Mouse (Mus musculus) forebrain, embryonic 13.5 days (tissue): ENCODE measurements around the gene Kcnk4. TPM values are rescaled to one million over a fixed set of nuclear protein-coding genes. Genes with fewer than 3 reads are reported as not detected.
A peak's percentile ranks its signal among the peaks of the same experiment; 100 is the strongest.

ENCODE experiments used
- ATAC-seq: fragments of 200-750 bp; cut with Nextera tagmentation; 2 replicates; pipeline ENCODE4 v1.8.0; 2017
- H3K27ac ChIP-seq: fragments of 300-500 bp; sonication (generic); 2 replicates; pipeline ENCODE4 v1.5.1; 2015; ENCODE audit warnings: inconsistent platforms, mild to moderate bottlenecking, moderate library complexity
- H3K27me3 ChIP-seq: fragments of 300-500 bp; sonication (generic); 2 replicates; pipeline ENCODE4 v1.6.1; 2015; ENCODE audit warnings: mild to moderate bottlenecking, inconsistent platforms
- H3K36me3 ChIP-seq: fragments of 300-500 bp; sonication (generic); 2 replicates; pipeline ENCODE4 v1.6.1; 2015; ENCODE audit warnings: mild to moderate bottlenecking, inconsistent platforms; ENCODE audit not compliant: poor library complexity, severe bottlenecking
- H3K4me1 ChIP-seq: fragments of 300-500 bp; sonication (generic); 2 replicates; pipeline ENCODE4 v1.6.1; 2015; ENCODE audit warnings: inconsistent platforms
- H3K4me2 ChIP-seq: fragments of 300-500 bp; sonication (generic); 2 replicates; pipeline ENCODE4 v1.6.1; 2015; ENCODE audit warnings: inconsistent platforms, mild to moderate bottlenecking, moderate library complexity
- H3K4me3 ChIP-seq: fragments of 300-500 bp; sonication (generic); 2 replicates; pipeline ENCODE4 v1.5.1; 2015; ENCODE audit warnings: mild to moderate bottlenecking, inconsistent platforms
- H3K9ac ChIP-seq: fragments of 300-500 bp; sonication (generic); 2 replicates; pipeline ENCODE4 v1.6.1; 2015; ENCODE audit warnings: mild to moderate bottlenecking, inconsistent platforms
- H3K9me3 ChIP-seq: fragments of 300-500 bp; sonication (generic); replicated peaks from 2 replicates; pipeline ENCODE4 v1.6.1; 2016; ENCODE audit warnings: inconsistent platforms
- WGBS: fragments of 180-500 bp; shearing (Covaris S2); methylation state at CpG from one replicate; pipeline ENCODE4 v1.1.7; 2015; 5-methylcytosine and 5-hydroxymethylcytosine counted together
- polyA plus RNA-seq: library from polyadenylated mRNA; unstranded; fragments of >200 nt; fragmentation: Nextera tagmentation; extraction: Ambion mirVana; gene quantifications from 2 replicates; pipeline ENCODE4 v1.2.1, GENCODE M21; 2015

The Kcnk4 gene
- polyA plus RNA-seq, 1 experiment from 2014 or later = not detected

- Histone ChIP-seq H3K4me1 (peaks cover 43% of the 10 kb centered on the region), H3K4me2 (peak within 1 kb of the TSS; percentile 99), H3K4me3 (peak within 1 kb of the TSS; percentile 86), H3K27ac (peak within 1 kb of the TSS; percentile 90), H3K36me3 (peaks cover 10% of the 10 kb centered on the region), H3K27me3 (peaks cover 4% of the 10 kb centered on the region; the same call in 1 of the 2 replicates), H3K9ac (peak within 1 kb of the TSS; percentile 95), H3K9me3 (no peaks in the 10 kb centered on the region)
- peak; percentile 90 for ATAC-seq
- 0% methylated on average over 81 of the region's 83 CpGs for WGBS
Measured at GRCm38 (mm10) chr19:6941372-6942248, 7.3 kb upstream of the Kcnk4 start, which contains the start of gene Bad. Gene Bad, plus strand, starts transcription at chr19:6941861.

DNA sequence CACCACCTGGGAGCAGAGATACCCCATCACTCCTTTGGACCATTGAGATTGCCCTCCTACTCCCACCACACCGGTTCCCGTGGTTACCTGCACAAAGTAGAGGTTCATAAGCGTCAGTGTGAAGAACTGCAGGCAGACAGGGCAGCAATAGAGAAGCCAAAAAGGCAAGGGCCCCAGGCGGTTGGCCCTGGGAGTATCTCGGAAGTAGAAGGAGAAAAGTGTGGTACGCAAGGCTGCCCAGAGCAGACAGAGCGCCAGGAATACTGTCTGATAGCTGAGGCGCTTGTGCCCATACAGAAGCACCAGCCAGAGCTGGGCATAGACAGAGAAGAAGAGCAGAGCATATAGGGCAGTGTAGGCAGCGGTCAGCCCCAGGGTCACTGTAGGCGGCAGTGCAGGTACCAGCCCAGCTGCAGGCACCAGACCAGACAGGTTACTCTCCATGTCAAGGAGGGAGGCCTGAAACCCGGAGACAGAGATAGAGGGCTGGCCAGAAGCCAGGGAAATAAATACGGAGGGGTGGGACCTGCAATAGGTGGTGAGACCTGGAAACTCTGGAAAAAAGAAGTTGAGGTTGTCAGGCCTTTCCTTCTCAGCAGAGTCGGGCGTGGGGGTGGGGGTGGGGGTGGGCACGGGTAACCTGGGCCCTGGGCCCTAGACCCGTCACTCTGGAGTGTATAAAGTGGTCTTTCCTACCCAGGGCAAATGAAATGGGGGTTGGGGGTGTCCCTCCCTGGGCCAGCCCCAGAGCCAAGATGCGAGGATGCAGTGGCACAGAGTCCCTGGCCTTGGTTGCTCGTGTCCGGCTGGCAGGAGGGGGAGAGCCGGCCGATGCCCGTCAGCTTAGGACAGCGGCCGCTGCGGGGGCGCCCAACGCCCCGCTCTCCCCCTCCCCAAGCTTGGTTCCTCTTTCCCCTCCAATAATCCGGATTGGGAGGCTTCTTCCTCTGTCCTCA lies 6.4 kb upstream of the Kcnk4 start:
- 21% methylated on average over 28 of the region's 29 CpGs for WGBS
- Histone ChIP-seq H3K4me3 (peak overlapping the region; percentile 86), H3K4me2 (peak overlapping the region; percentile 99), H3K27me3 (peaks cover 12% of the 10 kb centered on the region), H3K4me1 (peaks cover 43% of the 10 kb centered on the region), H3K9me3 (no peaks in the 10 kb centered on the region), H3K36me3 (peaks cover 8% of the 10 kb centered on the region), H3K9ac (peak overlapping the region; percentile 95), H3K27ac (peak overlapping the region; percentile 59; the same call in 1 of the 2 replicates)
- peak; percentile 25 for ATAC-seq

- Histone ChIP-seq H3K9me3 (no peaks in the 10 kb centered on the region), H3K9ac (peak overlapping the region; percentile 48), H3K4me1 (peaks cover 43% of the 10 kb centered on the region), H3K4me2 (peak overlapping the region; percentile 99), H3K36me3 (no peaks in the 10 kb centered on the region), H3K4me3 (0 out of 2 replicates have a peak overlapping the region, but pooled peaks have one; percentile 4), H3K27ac (no peak overlapping the region), H3K27me3 (peaks cover 25% of the 10 kb centered on the region)
- no peak for ATAC-seq
- 87% methylated on average over 20 of the region's 20 CpGs for WGBS
Measured at GRCm38 (mm10) chr19:6939106-6940002, 5.0 kb upstream of the Kcnk4 start.

DNA sequence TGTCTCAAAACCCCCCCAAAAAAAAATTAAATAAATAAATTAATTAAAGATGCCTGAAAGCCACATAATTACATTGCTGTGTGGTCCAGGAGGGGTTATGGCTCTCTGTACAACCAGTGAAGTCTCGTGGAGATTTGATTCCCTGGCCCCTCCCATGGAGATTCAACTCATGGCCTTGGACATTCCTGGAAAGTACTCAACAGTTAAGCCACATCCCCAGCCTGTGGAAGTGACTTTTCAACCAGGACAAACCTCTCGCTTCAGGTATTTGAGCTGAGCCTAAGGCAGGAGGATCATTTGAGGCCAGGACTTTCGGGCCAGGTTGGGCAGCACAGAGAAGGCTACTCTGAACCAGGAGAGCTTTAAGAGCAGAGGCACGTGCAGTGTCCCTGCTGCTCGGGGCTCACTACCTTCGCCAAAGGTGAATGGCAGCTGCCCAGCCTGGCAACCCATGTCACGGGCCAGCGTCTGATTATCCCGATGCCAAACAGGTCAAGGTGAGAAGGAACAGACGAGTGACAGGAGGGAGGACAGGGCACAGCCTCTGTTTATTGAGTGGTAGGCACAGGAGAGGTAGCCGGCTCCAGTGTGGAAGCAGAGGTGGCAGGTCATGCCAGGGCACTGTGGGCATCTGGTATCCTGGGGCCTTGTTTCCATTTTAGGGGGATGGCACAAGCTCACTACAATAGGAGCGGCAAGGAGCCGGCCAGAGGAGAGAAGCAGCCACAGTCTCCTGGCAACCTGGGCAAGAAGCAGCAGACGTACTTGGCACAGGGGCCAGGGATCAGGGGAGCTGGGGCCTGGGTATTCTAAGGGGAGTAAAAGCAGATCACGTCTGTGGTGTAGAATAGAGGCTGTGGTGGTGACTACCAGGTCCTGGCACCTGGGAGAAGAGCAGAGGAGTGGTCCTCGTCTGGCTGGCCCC lies 3.5 kb upstream of the Kcnk4 start:
- H3K9me3 ChIP-seq = no peaks in the 10 kb centered on the region
- WGBS = 81% methylated on average over 16 of the region's 16 CpGs
- H3K4me1 ChIP-seq = peaks cover 51% of the 10 kb centered on the region
- no peaks in the 10 kb centered on the region for H3K36me3 ChIP-seq
- no peak overlapping the region for H3K4me2 ChIP-seq
- H3K27ac ChIP-seq = no peak overlapping the region
- peaks cover 41% of the 10 kb centered on the region for H3K27me3 ChIP-seq
- ATAC-seq = no peak
- no peak overlapping the region for H3K4me3 ChIP-seq
- peak overlapping the region; percentile 48; the same call in 1 of the 2 replicates for H3K9ac ChIP-seq

DNA sequence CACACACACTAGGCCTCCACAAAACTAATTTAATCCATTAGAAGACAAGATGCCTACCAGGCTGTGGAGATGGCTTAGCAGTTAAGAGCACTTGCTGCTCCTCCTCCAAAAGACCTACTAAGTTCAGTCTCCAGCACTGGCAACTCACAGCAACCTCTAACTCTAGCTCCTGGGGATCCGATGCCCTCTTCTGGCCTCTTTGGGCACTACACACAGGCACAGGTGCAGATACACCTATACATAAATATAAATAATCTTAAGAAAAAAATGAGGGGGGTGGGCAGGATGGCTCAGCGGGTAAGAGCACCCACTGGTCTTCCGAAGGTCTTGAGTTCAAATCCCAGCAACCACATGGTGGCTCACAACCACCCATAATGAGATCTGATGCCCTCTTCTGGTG lies 2.0 kb upstream of the Kcnk4 start:
- H3K27me3 ChIP-seq = peaks cover 56% of the 10 kb centered on the region
- no peak overlapping the region for H3K4me3 ChIP-seq
- ATAC-seq = no peak
- peaks cover 46% of the 10 kb centered on the region for H3K4me1 ChIP-seq
- H3K36me3 ChIP-seq = no peaks in the 10 kb centered on the region
- H3K9me3 ChIP-seq = no peaks in the 10 kb centered on the region
- 21% methylated on average over 3 of the region's 3 CpGs for WGBS
- H3K9ac ChIP-seq = no peak overlapping the region
- H3K27ac ChIP-seq = no peak overlapping the region
- H3K4me2 ChIP-seq = no peak overlapping the region

DNA sequence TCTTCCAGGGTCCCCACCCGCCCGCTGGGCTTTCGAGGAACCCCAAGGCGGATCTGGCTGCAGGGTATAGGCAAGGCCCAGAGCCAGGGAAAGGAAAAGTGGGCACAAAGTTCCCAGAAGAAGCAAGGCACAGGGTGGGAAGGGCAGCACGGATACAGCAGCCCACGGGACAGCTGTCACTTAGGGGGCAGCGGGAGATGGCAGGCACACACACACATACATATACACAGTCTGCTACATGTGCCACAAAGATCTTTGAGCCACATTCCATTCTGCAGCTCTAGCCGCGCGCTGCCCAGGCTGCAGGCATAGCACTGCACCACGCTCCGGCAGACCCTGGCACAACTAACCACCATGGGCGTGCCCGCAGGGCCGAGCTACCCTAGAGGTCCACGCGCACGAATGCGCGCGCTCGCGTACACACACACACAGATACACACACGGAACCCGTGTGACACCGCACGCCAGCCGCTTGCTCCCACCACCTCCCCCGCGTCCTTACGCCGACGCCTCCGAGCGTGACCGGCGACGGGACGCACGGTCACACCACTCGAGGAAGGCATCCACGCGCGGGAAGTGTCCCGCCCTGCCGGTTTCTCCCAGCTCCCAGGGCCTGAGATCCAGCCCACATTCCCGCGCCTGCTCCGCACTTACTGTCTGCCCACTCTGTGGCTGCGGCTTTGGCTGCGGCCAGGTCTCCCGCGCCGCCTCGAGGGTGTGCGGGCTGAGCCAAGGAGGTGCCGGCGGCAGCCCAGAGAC lies 700 bp downstream of the Kcnk4 start:
- Histone ChIP-seq H3K27me3 (peaks cover 79% of the 10 kb centered on the region), H3K36me3 (no peaks in the 10 kb centered on the region), H3K4me3 (peak overlapping the region; percentile 39), H3K4me2 (peak overlapping the region; percentile 64), H3K27ac (no peak overlapping the region), H3K4me1 (peaks cover 23% of the 10 kb centered on the region), H3K9ac (peak overlapping the region; percentile 61), H3K9me3 (no peaks in the 10 kb centered on the region)
- 3% methylated on average over 58 of the region's 58 CpGs for WGBS
- ATAC-seq = peak; percentile 48

DNA sequence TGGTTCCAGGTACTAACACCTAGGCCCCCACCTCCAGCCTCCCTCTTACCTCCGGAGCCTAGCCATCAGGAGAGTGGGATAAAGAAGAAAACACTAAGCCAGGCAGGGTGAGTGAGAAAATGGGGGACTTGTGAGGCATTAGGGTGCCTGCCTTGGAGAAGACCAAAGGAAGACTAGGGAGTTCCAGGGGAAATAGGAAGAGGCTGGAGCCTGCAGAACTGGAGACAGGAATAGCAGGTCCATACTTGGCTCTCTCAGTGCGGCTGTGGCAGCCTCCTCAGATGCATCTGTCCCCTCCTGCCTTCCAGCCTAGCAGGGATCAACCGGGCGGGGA lies 1.2 kb downstream of the Kcnk4 start:
- Histone ChIP-seq H3K9ac (peak overlapping the region; percentile 61; the same call in 1 of the 2 replicates), H3K9me3 (no peaks in the 10 kb centered on the region), H3K4me1 (peaks cover 17% of the 10 kb centered on the region), H3K4me3 (no peak overlapping the region; the same call in 1 of the 2 replicates), H3K36me3 (no peaks in the 10 kb centered on the region), H3K27me3 (peaks cover 83% of the 10 kb centered on the region), H3K27ac (no peak overlapping the region), H3K4me2 (peak overlapping the region; percentile 64)
- ATAC-seq = no peak
- WGBS = 18% methylated on average over 4 of the region's 4 CpGs

DNA sequence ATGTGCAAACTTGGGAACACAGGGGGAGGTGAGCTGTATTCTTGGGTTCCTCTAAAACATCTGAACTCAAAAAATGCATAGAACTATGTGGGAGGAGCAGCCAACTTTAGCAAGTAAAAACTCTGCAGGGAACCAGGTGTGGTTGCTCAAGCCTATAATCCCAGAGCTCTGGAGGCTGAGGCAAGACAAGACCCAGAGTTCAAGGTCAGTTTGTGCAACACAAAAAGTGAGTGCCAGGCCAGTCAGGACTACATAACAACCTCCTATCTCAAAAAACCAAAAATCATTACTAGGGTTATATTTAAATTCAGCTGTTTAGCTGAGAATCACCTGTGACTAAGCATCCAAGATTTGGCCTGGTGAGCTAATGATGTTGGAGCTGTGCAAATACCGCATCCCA lies 2.3 kb downstream of the Kcnk4 start:
- no peak for ATAC-seq
- H3K4me1 ChIP-seq = peaks cover 15% of the 10 kb centered on the region
- H3K27me3 ChIP-seq = peaks cover 91% of the 10 kb centered on the region
- H3K4me2 ChIP-seq = no peak overlapping the region
- H3K27ac ChIP-seq = no peak overlapping the region
- no peak overlapping the region for H3K4me3 ChIP-seq
- no peaks in the 10 kb centered on the region for H3K9me3 ChIP-seq
- no peaks in the 10 kb centered on the region for H3K36me3 ChIP-seq
- H3K9ac ChIP-seq = no peak overlapping the region
- 45% methylated on average over 1 of the region's 1 CpGs for WGBS

- H3K27ac ChIP-seq = no peak overlapping the region
- no peak overlapping the region for H3K4me2 ChIP-seq
- no peak overlapping the region for H3K9ac ChIP-seq
- no peaks in the 10 kb centered on the region for H3K36me3 ChIP-seq
- no peak for ATAC-seq
- peaks cover 96% of the 10 kb centered on the region for H3K27me3 ChIP-seq
- WGBS = 20% methylated on average over 1 of the region's 2 CpGs
- H3K9me3 ChIP-seq = no peaks in the 10 kb centered on the region
- H3K4me3 ChIP-seq = no peak overlapping the region
- H3K4me1 ChIP-seq = peaks cover 23% of the 10 kb centered on the region
Measured at GRCm38 (mm10) chr19:6931002-6931401, 3.3 kb downstream of the Kcnk4 start.

GRCm38 (mm10) chr19:6928080-6928479 lies 6.2 kb downstream of the Kcnk4 start:
- Histone ChIP-seq H3K4me1 (peaks cover 17% of the 10 kb centered on the region), H3K27ac (no peak overlapping the region), H3K4me2 (no peak overlapping the region), H3K9me3 (no peaks in the 10 kb centered on the region), H3K4me3 (no peak overlapping the region), H3K36me3 (no peaks in the 10 kb centered on the region), H3K27me3 (peaks cover 96% of the 10 kb centered on the region), H3K9ac (no peak overlapping the region)
- no peak for ATAC-seq
- 8% methylated on average over 9 of the region's 9 CpGs for WGBS
